Mouse (Mus musculus) adrenal gland, postnatal 10 days (tissue): ENCODE measurements around the gene Zg16. TPM values are rescaled to one million over a fixed set of nuclear protein-coding genes. Genes with fewer than 3 reads are reported as not detected.

Source experiments
- DNase-seq: peaks from one replicate; pipeline ENCODE4 v3.0.0; 2021; ENCODE audit warnings: mixed read lengths
- long read RNA-seq, 2 experiments: library from polyadenylated mRNA; stranded (forward); transcript quantifications; one replicate each; pipeline ENCODE4 v2.0.0; 2021
- total RNA-seq, 2 experiments: library from RNA; stranded (reverse); gene quantifications; 2 replicates each; pipeline ENCODE4 v1.2.3; 2021

The Zg16 gene
- total RNA-seq: under 1 TPM in 1 of 2 experiments, not detected in 1; 0.51 TPM
- long read RNA-seq, experiment 1: 0 reads
- long read RNA-seq, experiment 2: 0 reads

DNA sequence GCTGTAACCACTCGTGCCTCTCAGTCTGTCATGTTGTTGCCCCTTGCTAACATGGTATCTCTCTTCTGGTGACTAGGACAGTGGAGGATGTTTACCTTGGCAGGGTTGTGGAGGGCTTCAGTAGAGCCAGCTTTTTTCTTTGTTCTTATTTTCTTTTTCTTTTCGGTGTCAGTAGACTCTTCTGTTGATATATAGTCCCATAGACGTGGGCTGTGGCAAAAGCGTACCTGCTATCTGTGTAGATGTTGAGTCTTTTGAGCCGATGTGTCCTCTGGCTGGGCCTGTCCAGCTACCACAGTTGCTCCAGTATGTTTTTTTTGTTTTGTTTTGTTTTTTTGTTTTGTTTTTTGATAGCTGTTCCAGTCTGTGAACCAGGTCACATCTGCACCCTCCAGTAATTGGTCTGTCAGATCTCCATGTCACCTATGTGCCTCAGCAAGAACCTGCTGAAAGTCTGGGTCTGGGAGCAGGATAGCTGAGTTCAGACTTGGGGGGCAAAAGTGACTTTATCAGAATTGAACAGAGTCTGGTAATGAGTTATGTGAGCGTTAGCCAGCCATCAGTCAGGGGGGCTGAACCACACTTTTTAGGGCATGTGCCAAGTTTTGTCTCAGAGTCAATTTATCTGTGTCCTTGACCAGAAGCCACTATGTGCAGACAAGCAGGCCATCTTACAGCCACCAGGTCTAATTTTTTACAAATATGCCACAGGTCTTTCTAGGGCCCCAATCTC lies at the start of gene Zg16:
TSS of gene Zg16 (minus strand) at position 51 of the 733 bp plus-strand sequence.
- peak; percentile 25 for DNase-seq

DNA sequence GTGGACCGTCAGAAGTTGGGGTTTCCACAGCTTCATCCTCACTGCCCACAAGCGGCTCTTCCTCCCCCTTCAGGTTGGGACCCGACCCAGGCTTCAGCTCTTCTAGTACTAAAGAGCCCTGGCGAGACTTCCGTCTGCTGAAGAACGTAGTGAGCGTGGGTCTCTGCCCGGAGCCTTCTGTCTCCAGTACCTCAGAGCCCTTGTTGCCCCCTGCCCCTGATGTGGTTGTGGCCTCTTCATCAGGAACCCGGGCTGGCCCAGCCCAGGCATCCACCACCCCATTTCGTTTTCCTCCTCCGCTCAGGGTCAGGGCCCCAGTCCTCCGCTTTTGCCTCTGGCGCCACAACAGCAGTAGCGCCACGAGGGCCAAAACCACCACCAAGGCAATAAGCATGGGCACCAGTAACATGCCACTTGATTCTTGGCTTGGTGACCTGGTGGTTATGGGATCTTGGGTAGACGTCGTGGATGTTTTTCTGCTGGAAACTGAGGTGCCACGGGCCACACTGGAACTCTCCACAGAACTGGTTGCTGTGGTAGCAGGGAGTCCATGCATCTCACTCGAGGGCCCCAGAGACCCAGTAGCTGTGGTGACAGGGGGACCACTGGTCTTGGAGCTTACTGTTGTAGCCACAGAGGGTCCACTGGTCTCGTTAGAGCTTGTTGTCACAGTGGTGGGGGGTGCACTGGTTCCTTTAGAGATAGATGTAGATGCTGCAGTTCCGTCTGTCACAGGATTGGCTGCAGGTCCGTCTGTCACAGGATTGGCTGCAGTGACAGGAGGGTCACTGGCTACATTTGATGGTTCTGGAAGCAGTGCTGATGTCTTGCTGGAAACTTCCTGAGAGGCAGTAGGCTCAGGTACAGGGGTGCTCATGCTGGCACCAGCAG lies 49.3 kb upstream of the Zg16 start:
- no peak for DNase-seq

DNA sequence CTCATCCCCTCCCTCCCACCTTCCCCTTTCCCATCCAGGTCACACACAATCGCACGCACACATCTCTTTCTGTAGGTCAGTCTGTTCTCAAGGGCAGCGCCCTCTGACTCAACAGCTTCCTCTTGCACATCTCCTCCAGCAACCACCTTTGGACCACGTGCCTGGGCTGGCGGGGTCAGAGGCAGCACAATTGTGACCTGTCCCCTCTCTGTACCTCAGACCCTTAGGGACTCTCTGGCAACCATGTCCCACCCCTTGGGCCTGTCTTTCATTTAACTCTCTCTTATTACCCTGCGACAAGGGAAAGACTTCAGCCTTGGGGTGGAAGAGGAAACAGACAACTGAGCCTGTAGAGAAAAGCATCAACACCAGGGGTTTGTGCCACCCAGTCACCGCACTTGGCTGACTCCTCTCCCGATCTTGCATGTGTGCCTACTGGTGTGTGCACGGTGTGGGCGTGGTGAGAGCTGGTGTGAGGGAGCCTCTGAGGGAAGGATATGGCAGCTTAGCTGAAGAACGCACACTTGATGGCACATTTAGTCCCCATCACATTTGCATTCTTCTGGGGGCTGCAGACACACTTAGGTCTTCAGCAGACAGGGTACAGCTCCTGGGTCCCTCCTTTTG lies 47.8 kb upstream of the Zg16 start:
- DNase-seq: no peak

DNA sequence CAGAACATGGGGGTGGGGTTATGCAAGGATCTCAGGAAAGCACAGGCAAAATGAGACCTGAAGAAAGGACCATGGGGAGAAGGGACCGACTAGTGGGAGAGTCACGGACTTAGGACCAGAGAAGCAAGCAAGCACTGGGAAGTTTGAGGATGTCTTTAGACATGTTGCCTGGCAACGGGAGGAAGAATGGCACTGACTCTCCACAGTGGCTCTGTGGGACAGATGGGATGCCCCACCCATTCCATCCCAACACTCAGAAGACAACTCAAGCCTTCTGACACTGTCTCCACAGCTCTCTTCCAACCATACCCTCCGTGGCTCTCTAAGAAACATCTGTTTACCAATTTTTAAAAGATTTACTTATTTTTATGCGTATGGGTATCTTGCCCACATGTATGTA lies 46.0 kb upstream of the Zg16 start:
- no peak for DNase-seq

DNA sequence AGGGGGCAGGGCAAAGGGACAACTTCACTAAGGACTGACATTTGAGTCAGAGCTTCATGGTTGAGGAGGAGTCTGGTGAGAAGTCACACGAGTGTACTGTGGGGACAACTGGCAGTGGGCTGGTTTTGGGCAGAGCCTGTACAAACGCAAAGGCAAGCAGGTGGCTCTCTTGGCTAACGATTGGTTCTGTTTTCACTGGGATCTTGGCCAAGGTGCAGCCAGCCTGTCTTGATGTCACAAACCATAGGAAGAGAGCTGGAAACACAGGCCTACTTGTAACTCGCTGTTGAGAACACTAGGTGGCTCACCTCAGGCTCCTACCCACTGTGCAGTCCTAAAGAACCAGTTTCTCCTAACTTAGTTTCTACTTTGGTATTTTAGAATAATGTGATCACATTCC lies 42.5 kb upstream of the Zg16 start:
- DNase-seq: peak; percentile 42

DNA sequence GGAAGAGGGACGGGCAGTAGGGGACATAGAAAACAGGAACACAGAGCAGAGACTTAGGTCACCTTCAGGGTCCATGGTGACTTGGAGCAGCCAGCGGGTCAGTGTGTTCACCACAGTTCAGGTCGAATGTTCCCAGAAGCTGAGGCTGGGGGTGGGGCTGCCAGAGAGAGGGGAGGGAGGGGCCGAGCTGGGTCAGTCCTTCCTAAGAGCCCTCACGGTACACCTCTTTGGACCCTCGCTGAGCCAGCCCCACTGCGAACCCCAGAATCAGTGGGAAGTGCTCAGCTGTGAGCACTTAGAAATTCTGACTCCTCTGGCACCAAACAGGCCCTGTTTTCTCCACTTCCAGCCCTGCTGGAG lies 34.8 kb upstream of the Zg16 start, which contains the start of gene Qprt:
TSS of gene Qprt (minus strand) at position 316 of the 360 bp plus-strand sequence.
- no peak for DNase-seq

DNA sequence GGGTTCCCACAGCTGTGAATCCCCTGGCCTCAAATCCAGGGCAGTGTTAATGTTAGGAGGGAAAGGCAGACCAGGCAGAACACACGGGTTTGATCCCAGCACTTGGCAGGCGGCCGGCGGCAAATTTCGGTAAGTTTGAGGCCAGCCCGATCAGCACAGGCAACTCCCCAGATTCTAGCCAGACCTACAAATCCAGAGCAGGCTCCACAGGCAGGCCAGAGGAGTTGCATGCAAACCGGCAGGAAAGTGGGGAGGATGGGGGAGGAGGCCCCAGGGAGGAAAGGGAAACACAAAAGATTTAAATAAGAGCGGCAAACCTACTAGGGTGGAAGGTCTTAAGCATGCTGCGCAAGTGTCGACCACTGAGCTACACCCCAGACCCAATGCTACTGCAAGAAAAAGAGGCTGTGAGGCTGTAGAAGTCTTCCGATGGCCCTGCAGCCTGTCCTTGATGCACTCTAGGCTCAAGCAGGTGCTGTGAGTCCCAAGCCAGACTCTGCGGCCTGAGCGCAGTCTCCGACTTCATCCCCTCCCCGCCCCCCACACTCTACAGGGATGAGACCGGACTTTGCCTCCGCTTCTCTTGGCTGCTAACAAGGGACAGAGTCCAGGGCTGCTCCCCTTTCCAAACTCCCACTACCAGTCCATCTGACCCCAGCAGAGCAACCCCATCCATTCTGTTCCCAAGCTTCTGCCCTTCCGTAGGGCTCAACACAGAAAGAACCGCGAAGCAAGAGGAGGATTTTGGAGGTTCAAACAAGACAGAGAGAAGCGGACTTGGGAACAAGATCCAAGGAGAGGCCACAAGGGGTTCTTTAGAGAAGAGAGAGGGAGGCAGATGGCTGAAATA lies 34.2 kb upstream of the Zg16 start:
- DNase-seq: no peak

DNA sequence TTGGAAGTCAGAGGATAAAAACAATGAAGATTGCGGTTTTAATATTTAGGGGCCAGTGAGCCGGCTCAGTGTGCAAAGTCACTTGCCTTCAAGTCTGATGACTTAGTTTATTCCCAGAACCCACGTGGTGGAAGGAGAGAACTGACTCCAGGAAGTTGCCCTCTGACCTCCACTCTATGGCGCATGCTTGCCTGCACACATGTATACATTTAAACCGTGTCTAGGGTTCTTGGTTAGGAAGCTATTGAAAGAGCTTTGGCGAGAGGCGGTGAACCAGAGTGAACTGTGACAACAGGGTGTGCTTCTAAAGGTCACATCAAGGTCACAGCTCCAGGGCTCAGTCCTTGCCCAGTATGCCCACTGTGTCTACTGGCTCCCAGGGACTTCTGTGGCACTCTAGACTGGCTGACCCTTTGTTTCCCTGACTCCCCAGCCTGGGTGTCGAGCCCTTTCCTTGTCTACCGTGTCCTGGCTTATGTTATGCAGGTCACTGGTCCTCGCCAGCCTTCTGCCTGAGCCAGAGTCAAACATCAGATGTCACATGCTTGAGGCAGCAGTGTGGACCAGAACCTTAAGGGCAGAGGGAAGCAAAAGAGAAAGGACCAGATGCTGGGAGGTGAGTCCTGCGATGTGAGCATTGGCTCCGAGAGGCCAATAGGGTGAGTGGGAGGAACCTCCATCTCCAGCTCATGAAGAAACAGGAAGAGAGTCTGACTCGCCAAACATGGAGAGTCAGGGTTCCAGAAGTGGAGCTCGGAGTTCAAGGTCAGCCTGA lies 31.7 kb upstream of the Zg16 start:
- DNase-seq: no peak

DNA sequence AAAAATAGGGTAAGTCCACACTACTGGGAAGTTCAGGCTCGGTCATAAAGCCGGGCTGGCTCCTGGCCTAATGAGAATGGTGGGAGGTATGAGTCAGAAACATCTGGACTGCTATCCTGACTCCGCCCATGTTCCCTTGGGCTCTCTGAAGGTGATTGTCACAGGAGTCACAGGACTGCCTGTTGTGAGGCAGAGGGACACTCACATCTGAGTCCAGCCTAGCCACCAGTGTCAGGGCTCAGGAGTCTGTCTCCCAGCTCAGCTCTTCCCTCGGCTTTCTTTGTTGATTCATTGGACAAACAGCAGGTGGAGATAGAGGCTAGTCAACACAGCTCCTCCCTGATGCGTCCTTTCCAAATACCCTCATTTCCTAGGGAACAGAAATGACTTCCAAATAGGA lies 30.8 kb upstream of the Zg16 start:
- DNase-seq: peak; percentile 52

DNA sequence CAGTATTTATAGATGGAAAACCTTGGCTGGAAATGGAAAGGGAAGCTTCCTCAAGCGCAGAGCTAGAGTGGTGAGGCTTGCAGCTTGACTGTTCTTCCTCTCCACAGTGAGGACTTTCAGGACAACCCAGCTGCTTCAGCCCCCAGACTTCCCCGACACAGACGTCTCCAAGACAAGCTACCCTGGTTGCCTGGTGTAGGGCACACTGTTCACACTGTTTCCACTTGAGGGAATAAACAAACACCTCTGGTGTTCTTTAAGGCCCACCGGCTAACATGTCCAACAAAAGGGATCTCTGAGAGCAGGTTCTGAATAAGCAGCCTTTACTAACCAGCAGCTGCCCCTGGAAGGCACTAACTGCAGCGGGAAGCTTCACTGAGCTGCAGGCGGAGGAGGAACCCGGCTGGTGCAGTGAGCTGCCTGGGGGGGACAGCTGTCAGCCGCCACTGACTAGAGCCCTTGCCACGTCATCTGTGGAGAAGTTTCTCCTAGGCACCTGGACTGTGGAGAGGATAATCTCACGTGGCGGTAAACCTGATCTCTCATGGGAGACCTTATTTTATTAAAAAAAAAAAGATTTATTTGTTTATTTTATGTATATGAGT lies 29.3 kb upstream of the Zg16 start:
- no peak for DNase-seq

DNA sequence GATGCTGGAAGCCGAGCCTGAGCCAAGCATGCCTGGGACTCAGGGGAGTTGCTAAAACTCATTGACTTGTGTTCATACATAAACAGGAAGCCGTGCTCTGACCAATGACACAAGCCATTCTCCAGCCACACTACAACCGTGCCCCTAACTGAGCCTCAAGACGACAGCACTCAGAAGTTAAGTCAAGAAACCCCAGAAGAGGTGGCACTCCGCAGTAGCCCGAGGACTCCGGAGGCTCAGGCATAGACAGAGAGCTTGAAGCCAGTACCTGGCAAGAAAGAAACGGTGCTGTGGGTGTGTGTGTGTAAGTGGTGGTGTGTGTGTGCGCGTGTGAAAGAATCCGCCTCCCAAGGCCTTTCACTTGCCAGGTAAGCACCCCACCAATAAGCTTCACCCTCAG lies 27.8 kb upstream of the Zg16 start:
- DNase-seq: no peak

DNA sequence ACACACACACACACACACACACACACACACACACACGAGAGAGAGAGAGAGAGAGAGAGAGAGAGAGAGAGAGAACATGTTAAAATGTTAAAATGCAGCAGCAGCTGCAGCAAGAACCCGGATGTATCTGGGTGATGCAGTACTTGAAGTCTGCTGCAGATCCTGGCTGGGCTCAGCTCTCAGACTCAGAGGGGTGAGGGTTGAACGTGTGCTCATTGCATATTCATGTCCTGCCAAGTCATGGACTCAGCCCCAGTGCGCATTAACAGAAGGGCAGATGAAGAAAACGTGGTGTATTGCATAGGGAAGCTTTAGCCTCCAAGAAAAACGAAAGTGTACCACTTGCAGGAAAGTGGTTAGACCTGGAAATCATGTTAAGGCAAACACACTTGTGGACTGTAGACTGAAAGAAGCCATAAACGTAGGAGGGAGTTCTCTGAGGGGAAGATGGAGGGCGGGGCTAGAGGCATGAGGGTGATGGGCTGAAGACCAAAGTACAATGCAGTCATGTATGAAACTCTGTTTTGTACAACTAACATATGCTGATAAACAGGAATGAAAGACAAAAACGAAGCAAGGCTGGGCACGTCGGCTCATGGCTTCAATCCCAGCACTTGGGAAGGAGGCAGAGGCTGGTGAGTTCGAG lies 26.6 kb upstream of the Zg16 start:
- DNase-seq: no peak

DNA sequence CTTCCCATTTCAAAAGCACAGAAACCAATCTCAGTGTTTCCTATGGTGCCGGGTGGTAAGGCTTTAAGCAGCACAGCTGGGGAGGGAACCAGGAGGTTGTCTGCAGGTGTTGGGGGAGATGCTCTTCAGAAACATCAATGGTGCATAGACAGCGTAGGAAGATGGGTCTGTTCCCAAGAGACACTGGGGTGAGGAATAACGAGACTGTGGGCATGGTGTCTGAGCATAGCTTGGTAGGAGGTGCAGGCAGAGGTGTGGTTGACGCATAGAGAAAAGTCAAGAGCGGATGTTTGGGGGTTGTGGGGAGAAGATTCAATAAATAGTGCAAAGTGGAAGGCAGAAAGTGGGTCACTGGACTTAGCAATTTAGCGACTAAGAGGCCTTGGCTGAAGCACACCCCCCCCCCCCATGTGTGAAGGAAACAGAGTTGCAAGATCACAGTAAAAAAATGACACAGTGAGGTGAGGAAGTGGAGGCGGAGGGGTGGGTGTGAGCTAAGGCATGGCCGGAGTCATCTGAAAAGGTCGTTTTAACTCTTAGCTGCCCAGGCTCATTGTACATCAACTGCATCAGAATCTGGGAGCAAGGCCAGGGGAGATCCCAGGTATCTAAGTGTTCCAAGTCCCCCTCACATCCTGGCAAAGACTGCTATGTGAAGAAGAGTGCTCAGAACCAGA lies 25.9 kb upstream of the Zg16 start:
- no peak for DNase-seq

DNA sequence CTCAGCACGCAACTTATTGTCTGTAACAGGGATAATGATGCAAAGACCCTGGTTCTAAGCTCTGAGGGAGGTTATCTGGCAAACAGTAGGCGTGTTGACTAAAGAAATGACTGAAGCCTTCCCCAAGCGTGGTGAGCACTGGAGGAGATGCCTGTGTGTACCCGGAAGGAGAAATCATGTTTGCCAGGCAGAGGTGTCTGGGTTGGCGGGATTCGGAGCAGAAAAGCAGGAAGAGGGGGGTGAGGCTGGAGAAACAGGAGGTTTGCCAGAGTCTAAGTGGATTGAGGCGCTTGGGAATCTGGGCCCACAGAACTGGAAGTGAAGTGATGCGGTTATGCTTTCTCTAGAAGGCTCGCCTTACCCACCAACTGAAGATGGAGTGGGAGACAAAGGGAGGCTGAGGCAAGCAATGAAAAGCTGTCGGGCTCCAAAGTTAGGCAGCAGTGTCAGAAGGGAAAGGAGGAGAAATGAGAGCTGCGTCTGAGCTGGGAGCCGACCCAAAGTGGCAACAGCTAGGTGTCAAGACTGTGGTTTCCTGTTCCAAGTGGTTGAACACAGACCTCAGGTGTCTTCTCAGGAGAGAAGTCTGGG lies 25.2 kb upstream of the Zg16 start:
- DNase-seq: no peak

DNA sequence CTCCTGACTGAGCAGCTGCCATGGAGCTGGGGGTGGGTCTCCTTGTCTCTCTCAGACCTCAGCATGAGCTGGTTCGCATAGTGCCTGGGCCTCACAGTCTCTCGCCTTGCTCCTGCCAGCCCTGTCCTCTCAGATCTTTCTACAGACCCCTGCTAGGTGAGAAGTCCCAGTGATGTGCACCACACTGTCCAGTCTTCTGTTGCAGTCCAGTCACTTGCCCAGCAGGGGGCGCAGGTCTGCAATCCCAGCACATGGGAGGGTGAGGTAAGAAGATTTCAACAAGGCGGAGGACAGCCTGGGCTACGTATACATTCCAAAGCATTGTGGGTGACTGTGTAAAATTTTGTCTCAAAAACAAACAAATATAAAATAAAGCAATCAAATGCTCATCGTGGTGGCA lies 24.3 kb upstream of the Zg16 start:
- peak; percentile 65 for DNase-seq

DNA sequence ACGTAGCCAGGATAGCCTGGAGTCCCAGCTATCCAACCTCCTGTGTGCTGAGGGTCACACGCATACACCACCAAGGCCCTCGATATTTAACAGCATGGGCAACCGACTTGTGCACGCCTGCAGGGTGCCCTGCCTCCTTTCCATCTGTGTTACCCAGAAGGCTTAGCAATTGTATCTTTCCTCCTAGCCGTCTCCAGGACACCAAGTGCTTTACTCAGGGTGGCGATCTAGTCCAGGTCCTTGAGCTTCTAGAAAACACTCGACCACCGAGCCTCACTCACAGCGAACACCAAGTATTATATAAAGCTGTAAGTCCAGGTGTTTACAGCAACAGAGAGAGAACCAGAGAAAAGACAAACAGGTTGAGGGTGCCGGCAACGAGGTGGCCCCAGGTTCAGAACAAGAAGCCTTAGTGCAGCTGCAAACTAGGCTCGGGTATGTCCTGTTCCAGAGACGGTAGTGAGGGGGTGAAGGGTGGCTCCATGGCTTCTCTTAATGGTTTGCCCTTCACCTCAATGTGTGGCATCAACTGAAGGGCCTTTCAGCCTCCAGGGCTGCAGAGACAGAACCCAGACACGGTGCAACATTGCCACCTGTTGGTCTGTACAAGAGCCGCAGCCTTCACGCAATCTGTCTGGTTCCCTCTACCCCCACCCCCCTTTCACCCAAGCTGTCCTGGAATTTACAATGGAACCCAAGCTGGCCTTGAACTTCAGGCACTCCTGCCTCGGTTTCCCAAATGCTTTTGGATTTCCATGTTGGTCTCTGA lies 23.3 kb upstream of the Zg16 start:
- DNase-seq: peak; percentile 83

DNA sequence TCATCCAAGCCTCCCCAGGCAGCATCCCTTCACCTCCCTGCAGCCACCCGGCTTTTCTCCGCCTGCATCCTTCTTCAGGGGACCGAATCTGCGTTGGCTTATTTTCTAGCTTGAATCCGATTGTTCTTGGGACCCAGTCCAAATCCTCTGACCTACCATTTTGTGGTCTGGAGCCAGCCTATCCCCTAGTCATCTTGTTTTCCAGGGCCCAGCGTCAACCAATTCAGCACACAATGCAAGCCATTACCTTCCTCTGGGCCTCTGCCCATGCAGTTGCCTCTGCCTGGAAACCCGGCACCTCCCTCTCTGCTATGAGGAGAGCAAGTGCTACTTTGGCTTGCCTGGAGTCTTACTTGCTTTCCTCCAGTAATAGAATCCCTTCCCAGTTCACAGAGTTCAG lies 18.4 kb upstream of the Zg16 start:
- DNase-seq: no peak

DNA sequence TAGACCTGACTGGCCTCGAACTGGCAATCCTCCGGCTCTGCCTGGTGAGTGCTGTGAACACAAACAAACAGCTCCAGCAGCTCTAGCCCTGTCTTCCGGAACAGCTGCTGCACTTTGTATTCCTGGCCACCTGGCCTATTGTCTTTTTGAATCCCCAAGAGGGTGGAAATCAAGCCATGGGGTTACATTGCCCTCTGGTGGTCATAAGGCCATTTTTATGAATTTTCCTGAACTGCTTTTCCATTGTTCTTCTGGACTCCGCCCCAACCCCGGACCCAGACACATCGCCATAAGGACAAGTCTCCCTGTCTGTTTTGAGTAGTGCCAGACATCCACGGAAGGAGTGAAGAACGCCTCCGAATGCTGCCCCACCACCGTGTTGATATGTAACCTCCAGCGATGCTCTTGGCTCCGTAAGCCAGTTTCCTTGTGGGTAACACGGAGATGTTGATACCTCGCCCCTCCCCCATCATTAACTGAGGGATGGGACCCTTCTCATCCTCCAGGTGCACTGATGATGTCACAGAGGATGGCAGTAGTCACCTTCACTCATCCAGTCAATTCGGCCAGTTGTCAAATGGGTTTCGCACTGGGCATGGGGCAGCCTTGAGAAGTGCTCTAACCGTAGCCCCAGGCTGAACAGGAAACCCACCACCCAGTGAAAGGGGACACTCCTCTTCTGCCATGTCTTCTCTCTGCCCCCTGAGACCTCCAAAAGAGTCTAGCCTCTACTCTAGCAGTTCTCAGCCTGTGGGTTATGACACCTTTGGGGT lies 17.6 kb upstream of the Zg16 start:
- peak; percentile 86 for DNase-seq
